Mouse (Mus musculus): ENCODE measurements around the gene Pde6h.

DNA sequence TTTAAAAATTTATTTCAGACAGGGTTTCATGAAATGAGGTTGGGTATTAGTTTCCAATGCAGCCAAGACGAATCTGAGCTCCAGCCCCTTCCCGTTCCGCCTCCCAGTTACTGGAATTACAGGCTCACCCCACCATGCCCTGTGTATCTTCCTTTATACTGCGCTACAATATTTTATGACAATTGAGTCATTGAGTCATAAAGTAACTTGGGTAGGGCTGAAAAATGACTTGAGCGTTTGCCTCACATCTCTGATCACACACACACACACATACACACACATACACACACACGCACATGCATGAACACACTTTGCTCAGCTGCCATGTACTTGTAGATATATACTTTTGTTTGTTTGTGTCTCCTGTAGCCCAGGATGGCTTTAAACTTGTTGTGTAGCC is 9.4 kb upstream of the Pde6h start:
- TF ChIP-seq POLR2A (IDR thresholded peaks at IDR 0.05; ENCODE audit: borderline replicate concordance, control insufficient read depth, low read depth, low read length), result no peak
- TF ChIP-seq CTCF (IDR thresholded peaks at IDR 0.05; ENCODE audit: control insufficient read depth, insufficient read depth, low read length), result no peak

Measured in bone marrow, adult 2 months (tissue).